Mouse (Mus musculus) brain, adult 2 months (tissue): Measurements from ENCODE around the gene Trim67.
A peak's percentile ranks its signal among the peaks of the same experiment; 100 is the strongest.

ENCODE experiments used
- DNase-seq: peaks from one replicate; pipeline ENCODE4 v3.0.0; 2011; ENCODE audit warnings: low read depth, low spot score

Gene Trim67

GRCm38 (mm10) chr8:124793661-124794485 lies 981 bp downstream of the Trim67 start:
- peak; percentile 49 for DNase-seq

DNA sequence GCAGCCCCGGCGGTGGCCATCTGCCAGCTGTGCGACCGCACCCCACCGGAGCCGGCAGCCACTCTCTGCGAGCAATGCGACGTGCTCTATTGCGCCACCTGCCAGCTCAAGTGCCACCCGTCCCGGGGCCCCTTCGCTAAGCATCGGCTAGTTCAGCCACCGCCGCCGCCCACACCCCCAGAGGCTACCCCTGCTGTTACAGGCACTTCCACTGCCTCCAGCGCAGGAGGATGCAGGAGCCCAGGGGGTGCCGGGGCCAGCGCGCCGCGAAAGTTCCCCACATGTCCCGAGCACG lies 1.5 kb downstream of the Trim67 start:
- peak; percentile 88 for DNase-seq

- no peak for DNase-seq
Observed at GRCm38 (mm10) chr8:124795781-124796488, 3.0 kb downstream of the Trim67 start.

- DNase-seq, result no peak
Observed at GRCm38 (mm10) chr8:124800542-124800941, 7.7 kb downstream of the Trim67 start.

DNA sequence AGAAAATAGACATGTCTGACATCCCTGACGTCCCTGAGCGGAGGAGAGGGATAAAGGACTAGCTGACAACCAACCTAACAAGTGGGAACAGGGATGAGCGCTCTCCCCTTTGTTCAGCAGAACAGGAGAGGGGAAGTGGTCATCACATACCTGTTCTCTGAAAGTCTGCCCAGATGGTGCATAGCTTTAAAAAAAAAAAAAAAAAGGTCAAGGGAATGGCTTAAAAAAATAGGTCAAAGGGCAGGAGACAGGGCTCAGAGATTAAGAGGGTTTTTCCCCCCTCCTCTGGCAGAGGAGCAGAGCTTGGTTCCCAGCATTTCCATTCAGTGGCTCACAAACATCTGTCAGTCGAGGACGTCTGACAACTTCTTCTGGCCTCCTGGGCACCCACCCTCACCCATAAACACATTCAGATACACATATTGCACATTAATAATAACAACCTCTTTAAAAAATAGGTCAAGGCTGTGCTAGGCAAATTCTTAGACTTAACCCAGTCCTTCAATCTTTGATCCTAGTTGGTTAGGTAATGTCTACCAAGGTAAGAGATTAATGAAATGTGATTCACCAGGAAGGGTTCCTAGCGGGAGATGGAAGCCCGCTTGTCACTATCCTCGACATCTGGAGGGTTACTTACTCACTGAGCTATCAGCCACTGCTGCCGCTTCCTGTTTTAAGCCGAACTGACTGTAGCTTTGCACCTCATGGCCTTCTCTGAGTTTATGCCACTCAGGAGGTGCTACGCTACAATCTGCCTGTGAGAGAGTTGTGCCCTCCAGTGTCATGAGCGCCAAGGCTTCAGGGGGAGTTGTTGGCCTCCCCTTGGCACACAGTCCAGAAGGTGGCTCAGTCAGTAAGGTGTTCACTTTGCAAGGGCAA lies 11.2 kb downstream of the Trim67 start:
- DNase-seq, result no peak

DNA sequence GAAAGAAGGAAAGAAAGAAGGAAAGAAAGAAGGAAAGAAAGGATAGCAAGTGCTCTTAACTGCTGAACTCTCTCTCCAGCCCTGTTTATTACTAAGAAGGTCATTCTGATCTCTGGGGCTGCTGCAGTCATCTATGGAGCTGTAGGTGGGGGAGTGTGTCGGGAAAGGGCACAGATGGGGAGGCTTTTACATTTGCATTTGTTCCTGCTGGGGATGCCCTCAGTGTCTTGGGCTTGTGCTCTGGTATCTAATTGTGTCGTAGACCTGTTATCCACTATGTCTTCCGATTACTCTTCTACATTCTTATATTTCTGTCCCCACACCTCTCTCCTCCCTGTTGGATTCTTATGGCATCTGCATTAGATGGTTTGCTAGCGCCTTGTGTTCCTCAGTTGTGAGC lies 13.1 kb downstream of the Trim67 start:
- DNase-seq, result no peak

DNA sequence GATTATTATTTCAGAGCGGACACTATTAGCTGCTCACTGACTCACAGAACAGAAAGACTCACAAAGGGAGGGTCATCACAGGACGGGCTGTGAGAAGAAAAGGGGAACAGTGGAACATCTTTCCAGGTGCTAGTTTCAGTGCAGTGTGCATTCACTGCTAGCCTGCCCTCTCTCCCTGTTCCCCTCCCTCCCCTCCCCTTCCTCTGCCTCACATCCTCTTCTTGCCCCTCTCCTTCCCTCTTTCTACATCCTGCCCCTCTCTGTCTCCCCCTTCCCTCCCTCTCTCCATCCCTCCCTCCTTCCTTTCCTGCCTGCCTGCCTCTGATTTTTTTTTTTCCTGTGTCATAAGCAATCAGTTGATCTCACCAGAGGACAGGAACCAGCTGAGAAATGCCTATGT lies 16.5 kb downstream of the Trim67 start:
- DNase-seq, result no peak

DNA sequence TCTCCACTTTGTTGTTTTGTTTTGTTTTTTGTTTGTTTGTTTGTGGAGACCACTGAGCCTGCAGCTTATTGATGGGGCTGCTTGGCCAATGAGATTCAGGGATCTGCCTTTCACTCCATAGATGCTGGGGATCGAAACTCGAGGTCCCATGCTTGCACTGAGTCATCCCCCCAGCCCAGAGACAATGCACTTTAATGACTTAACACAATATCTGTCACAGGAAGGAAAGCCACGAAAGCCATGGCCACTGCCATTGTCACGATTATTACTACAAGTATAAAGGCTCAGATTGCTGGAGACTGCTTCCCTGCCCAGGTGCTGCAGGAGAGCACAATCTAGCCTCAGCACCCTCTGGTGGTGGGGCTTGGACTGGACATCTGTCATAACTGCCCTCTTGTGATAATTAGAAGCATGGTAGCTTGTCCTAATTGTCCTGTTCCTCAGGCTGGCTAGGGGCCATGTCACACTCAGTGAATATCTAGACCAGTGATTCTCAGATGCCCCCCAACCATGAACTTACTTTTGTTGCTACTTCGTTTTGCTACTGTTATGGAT lies 17.2 kb downstream of the Trim67 start:
- peak; percentile 37 for DNase-seq

DNA sequence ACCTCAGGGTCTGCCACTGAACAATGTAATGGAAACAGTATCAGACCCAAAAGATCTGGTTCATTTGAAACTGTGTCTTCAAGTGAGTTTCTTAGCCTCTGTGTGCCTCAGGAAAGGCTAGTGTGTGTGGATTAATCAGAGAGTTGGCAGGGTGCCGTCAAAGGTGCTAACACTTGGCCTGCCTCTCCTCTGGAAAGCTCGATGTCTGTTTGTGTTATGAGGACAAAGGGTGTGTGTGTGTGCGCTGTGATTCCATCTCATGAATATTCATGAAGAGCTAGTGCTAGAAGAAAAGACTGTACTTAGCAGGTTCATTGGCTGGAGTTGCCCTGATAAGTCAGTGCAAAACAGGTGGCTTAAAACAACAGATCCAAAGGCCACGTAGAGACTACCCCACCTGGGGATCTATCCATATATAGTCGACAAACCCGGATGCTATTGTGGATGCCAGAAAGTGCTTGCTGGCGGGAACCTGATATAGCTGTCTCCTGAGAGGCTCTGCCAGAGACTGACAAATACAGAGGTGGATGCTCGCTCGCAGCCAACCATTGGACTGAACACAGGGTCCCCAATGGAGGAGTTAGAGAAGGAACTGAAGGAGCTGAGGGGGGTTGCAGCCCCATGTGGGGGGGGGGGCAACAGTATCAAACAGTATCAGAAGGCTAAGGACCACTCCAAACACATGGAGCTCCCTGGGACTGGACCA lies 17.9 kb downstream of the Trim67 start:
- peak; percentile 39 for DNase-seq

DNA sequence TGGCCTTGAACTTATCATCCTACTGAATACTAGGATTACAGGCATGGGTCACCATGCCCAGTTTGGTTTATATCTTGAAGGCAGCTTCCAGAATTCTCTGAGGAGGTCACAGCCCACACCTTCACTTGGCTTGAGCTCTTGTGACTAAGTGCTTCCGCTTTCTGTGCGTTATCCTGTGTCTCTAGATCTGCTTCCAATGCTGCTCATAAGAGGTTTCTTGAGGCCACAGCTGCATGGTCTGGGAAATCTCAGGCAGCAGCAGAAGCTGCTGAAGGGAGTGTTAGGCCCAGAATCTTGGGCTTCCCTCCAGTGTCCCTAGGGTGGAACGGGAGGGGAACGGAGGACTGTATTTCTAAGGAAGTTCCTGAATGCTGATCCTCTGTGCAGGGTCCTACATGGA lies 20.4 kb downstream of the Trim67 start:
- DNase-seq, result no peak

GRCm38 (mm10) chr8:124815870-124816269 lies 23.0 kb downstream of the Trim67 start:
- peak; percentile 79 for DNase-seq

- no peak for DNase-seq
Observed at GRCm38 (mm10) chr8:124816866-124817265, 24.0 kb downstream of the Trim67 start.

DNA sequence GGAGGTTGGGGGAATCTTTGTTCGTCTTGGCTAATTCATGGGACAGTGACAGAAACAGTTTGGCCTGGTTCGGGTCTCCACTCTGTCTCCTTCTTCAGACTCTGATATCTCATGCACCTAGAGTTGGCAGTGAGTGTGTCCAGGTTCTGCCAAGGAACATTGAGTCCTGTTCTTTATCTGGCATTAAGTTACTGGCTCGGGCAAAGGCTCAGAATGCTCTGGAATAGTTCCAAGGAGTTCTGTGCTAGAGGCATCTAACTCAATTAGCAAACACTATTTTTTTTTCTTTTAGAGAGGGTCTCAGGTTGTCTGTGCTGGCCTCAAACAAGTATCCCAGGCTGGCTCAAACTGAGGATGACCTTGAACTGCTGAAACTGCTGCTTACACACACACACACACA lies 24.5 kb downstream of the Trim67 start:
- DNase-seq, result peak; percentile 37

- no peak for DNase-seq
Observed at GRCm38 (mm10) chr8:124819612-124820115, 26.8 kb downstream of the Trim67 start.

DNA sequence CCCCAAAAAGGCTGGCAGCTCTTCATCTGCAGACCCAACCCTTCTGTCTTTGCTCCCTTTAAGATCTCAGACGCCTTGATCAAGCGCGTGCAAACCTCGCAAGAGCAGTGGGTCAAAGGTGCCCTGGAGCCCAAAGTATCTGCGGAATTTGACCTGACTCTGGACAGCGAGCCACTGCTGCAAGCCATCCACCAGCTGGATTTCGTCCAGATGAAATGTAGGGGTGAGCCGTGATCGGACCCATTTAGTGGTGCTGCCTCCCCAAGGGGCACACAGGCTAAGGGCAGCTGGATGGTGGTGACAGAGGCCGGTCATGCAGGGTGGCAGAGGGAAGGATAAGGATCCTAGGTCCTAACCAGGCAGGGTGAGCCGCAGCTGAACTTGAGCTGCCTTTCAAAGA lies 27.2 kb downstream of the Trim67 start:
- DNase-seq, result no peak

- no peak for DNase-seq
Observed at GRCm38 (mm10) chr8:124823497-124823896, 30.6 kb downstream of the Trim67 start.

- DNase-seq, result peak; percentile 82
Observed at GRCm38 (mm10) chr8:124826658-124827057, 33.8 kb downstream of the Trim67 start.

DNA sequence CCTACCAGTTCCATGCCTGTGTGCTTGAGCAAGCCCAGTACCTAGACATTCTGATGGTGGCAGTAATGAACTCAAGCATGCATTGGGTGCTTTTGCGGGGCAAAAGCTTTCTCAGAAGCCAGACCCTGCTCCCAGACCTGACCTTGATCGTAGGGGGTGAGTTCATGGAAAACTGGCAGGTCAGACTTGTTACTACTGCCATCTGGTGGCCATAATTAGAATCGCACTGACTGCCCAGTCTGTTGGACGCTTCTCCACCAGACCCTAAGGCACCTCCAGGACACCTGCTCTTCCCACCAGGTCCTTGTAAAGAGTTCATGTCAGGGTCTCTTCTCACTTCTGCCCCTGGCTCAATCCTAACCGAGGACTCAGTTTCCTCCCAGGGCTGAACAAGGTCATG lies 34.5 kb downstream of the Trim67 start:
- peak; percentile 81 for DNase-seq

DNA sequence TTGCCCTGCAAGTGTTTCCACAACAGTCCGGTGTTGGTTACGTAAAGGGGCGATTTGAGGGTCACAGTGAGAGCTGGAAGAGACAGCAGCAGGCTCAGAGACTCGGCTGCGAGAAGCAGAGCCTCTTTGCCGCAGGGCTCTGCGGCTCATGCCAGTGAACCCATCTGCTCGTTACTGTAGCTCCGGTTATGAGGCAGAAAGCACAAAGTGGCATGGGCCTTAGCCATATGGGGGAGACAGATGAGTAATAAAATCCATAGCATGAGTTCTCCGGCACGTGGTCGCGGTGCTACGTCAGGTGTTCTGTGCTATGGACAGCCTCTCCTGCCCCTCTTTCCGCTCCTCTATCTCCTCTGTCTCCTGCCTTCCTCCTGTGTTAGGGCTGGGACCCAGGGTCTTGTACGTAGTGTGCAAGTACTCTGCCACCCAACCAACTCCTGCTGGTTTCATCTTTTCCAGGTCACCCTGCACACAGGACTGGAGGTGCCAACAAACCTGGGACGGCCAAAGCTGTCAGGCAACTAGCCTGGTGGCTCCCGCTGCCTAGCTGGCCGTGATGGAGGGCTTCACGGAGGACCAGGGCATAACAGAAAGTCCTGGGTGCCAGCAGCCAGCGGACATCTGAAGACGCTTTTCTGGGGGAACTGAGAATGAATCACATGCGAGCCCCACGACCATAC lies 35.8 kb downstream of the Trim67 start:
- peak; percentile 79 for DNase-seq

DNA sequence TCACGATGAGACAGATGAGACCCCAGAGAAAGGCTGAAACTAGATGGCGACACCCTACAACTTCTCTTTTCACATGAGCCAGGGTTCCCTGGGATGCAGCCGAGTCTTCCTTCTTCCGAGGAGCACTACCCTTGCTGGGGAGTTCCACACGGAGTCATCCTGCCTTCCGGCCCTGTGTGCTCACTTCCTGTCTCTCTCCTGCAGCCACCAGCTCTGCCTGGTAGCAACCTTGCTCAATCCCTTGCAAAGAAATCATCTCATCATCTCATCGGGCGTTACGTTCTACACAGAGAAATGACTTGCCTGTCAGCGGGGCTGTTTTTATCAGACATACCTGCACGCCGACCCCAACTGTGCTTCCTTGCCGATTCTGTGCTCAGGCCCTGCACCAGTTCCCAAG lies 37.2 kb downstream of the Trim67 start:
- DNase-seq, result no peak

DNA sequence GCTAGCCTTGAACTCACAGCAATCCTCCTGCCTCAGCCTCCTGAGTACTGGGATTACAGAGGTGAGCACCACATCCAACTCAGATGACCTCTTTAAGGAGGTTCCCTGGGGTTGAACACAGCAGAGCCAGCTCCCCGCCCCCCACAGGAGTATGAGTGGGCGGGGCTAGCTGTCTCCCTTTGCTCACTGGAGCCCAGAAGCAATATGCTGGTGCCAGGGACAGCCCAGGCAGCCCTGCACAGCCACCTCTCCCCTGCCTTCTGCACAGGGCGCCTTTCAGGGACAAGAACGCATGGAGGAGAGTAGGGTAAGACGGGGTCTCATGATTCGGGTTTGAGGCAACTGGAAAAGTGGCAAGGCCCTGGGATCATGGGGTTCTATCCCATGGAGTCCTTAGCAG lies 38.6 kb downstream of the Trim67 start:
- no peak for DNase-seq
